Mouse (Mus musculus) lung, adult 2 months (tissue): ENCODE data around the gene Khdc3. TPM values are rescaled to one million over a fixed set of nuclear protein-coding genes. Genes with fewer than 3 reads are reported as not detected.
"Not testable (repeated sequence)": the region's sequence is repeated elsewhere in the genome, so short reads cannot be mapped to it uniquely, and the experiment has no call there.

Source experiments
- DNase-seq: peaks from one replicate; pipeline ENCODE4 v3.0.0; 2022
- H3K4me1 ChIP-seq: fragments of 200-500 bp; 2 replicates; pipeline ENCODE4 v1.6.1; 2011; ENCODE audit warnings: low read length; ENCODE audit not compliant: control insufficient read depth, insufficient read depth
- H3K4me3 ChIP-seq: fragments of 200-500 bp; replicated peaks from 2 replicates; pipeline ENCODE3; 2011; ENCODE audit warnings: low read depth, mild to moderate bottlenecking, control low read depth, low read length; ENCODE audit errors: extremely low read depth
- CTCF ChIP-seq: fragments of 200-500 bp; IDR thresholded peaks from 2 replicates; pipeline ENCODE4 v1.5.1; 2011; ENCODE audit warnings: mild to moderate bottlenecking, low read length, control low read depth; ENCODE audit not compliant: insufficient read depth
- POLR2A ChIP-seq: fragments of 200-500 bp; IDR thresholded peaks from 2 replicates; pipeline ENCODE4 v1.6.1; 2011; ENCODE audit warnings: low read depth, mild to moderate bottlenecking, control low read depth, low read length, borderline replicate concordance; ENCODE audit errors: extremely low read depth
- WGBS: fragments of 180-500 bp; shearing (Covaris S2); methylation state at CpG from one replicate; pipeline ENCODE4 v1.1.7; 2018; 5-methylcytosine and 5-hydroxymethylcytosine counted together
- polyA plus RNA-seq: library from polyadenylated mRNA; depleted of rRNA; stranded (reverse); fragments of >200 nt; gene quantifications from 2 replicates; pipeline ENCODE4 v1.2.3, GENCODE M21; 2012

Khdc3 gene
- polyA plus RNA-seq, 1 experiment, result 0.25 TPM

DNA sequence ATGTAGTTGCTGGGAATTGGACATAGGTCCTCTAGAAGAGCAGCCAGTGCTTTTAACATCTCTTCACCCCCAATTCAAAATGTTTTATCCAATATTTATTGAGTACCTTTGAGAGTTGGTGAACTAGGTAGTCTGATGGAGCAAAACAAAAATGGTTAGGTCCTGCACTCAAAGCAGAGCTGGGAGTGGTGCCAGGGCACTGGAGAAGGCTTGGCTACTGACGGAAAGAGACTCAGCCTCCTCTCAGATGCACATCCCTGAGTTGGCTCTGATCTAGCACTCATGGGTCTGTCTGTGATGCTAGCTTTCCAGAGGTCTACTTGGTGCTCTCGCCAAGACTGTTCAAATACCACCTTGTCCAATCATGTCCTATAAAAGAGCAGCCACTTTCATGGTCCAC, 3.7 kb upstream of the Khdc3 start:
- 68% methylated on average over 2 of the region's 2 CpGs for WGBS
- no peak for DNase-seq
- TF ChIP-seq CTCF, result no peak
- no peak overlapping the region for H3K4me3 ChIP-seq
- 0 out of 2 replicates have a peak, but pooled peaks cover 2% of the 10 kb centered on the region for H3K4me1 ChIP-seq

DNA sequence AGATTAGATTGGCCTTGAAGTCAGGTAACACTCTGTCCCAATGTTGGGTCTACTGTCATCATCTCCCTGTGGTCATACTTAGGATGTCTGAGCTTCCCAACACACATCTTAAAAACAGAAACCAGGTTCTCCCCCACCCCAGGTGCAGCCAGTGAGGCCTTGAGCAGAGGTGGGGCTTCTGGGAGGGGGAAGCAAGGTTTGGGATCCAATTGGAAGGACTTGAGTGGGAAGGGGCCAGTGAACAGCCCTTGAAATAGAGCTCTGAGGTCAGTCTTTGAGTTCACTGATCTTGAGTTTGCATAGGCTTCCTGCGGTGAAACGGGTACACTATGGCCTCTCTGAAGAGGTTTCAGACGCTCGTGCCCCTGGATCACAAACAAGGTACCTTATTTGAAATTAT, 545 bp downstream of the Khdc3 start, which contains the start of gene Gm20509:
Gene Gm20509 (plus strand): TSS at position 290 of the 400 bp plus-strand sequence.
- DNase-seq, result no peak
- no peaks in the 10 kb centered on the region for H3K4me1 ChIP-seq
- WGBS, result 85% methylated on average over 4 of the region's 4 CpGs
- no peak for TF ChIP-seq CTCF
- TF ChIP-seq POLR2A, result no peak
- H3K4me3 ChIP-seq, result no peak within 1 kb of the TSS

DNA sequence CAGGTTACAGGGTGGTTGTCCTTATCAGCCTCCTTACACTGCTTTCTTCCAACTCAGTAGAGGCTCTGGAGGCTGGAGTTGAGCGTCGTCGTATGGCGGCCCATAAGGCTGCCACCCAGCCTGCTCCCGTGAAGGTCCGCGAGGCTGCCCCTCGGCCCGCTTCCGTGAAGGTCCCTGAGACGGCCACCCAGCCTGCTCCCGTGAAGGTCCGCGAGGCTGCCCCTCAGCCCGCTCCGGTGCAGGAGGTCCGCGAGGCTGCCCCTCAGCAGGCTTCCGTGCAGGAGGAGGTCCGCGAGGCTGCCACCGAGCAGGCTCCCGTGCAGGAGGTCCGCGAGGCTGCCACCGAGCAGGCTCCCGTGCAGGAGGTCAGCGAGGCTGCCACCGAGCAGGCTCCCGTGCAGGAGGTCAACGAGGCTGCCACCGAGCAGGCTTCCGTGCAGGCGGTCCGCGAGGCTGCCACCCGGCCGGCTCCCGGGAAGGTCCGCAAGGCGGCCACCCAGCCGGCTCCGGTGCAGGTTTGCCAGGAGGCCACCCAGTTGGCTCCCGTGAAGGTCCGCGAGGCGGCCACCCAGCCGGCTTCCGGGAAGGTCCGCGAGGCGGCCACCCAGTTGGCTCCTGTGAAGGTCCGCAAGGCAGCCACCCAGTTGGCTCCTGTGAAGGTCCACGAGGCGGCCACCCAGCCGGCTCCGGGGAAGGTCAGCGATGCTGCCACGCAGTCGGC, 1.7 kb downstream of the Khdc3 start:
- 6% methylated on average over 60 of the region's 60 CpGs for WGBS
- TF ChIP-seq CTCF (no peak), POLR2A (no peak)
- Histone ChIP-seq H3K4me1 (no peaks in the 10 kb centered on the region), H3K4me3 (peak overlapping the region; percentile 35)
- peak; percentile 44 for DNase-seq

DNA sequence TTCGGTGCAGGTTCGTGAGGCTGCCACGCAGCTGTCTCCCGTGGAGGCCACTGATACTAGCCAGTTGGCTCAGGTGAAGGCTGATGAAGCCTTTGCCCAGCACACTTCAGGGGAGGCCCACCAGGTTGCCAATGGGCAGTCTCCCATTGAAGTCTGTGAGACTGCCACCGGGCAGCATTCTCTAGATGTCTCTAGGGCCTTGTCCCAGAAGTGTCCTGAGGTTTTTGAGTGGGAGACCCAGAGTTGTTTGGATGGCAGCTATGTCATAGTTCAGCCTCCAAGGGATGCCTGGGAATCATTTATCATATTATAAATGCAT, 2.2 kb downstream of the Khdc3 start:
- 35% methylated on average over 5 of the region's 5 CpGs for WGBS
- TF ChIP-seq POLR2A, result no peak
- TF ChIP-seq CTCF, result no peak
- peak overlapping the region; percentile 11 for H3K4me3 ChIP-seq
- H3K4me1 ChIP-seq, result no peaks in the 10 kb centered on the region
- no peak for DNase-seq

DNA sequence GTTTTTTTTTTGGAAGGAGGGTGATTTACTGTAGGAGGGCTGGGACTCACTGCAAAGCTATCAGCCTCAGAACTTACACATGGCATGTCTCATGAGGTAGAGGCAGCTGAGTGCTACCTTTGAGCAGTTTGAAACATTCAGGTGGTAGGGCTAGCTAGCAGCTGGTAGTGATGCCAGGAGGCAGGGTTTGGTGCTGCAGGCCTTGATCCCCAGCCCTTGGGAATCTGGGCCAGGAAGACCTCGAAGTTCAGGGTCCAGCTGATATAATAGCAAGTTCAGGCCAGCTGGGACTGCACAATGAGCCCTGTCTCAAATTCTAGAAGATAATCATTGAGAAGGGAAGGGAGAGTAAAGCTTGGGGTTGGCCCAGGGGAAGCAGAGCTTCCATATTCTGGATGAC, 3.5 kb downstream of the Khdc3 start:
- TF ChIP-seq POLR2A, result no peak
- TF ChIP-seq CTCF, result no peak

GRCm38 (mm10) chr9:73105771-73106170, 4.1 kb downstream of the Khdc3 start:
- no peak for DNase-seq
- no peaks in the 10 kb centered on the region for H3K4me1 ChIP-seq
- TF ChIP-seq CTCF, result no peak
- H3K4me3 ChIP-seq, result no peak overlapping the region

More for the DNA sequence above, 3.5 kb downstream of the Khdc3 start:
- H3K4me3 ChIP-seq, result no peak overlapping the region
- 48% methylated on average over 1 of the region's 1 CpGs for WGBS
- no peaks in the 10 kb centered on the region for H3K4me1 ChIP-seq
- DNase-seq, result no peak

DNA sequence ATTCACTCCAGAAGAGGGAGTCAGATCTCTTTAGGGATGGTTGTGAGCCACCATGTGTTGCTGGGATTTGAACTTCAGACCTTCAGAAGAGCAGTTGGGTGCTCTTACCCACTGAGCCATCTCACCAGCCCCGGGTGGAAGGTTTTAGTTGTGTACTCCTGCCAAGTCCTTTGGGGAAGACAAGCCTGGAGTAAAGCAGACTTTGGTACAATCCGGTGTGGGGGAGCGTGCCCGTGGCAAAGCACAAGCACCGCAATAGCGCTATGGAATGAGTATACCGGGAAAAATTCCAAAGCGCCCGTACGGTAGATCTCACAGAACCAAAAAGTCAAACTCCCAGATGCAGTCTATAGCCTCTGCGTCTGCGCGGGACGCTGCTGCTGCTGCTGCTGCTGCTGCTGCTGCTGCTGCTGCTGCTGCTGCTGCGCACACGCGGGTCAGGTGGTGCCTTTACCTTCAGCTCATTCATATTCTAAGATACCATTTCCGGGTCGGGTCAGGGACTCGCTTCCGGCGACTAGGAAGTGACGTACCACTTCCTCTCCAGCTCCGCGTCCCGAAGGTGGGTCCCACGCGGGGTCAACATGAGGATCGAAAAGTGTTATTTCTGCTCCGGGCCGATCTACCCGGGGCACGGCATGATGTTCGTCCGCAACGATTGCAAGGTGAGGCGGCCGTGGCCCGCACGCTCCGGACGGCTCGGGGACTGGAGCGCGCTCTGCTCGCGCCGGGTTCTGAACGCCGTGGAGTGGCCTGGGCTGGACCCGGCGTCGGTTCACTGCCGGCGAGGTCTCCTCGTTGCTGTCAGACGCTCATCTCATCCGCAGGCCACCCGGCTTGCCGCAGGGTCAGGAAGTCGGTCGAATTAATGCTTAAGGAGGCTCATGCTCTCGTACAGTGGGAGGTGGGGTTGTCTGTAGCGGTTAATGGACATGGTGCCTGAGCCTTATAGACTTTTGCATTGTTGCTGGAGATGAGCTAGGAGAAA, 11.6 kb downstream of the Khdc3 start, which contains the start of gene Rsl24d1:
Gene Rsl24d1 (plus strand): TSS at position 508 of the 988 bp plus-strand sequence.
- TF ChIP-seq CTCF, result no peak
- TF ChIP-seq POLR2A, result peak; percentile 52; the same call in 1 of the 2 replicates
- under 1% methylated on average over 64 of the region's 64 CpGs for WGBS
- Histone ChIP-seq H3K4me3 (peak within 1 kb of the TSS; percentile 90), H3K4me1 (no peaks in the 10 kb centered on the region; the same call in 1 of the 2 replicates)
- DNase-seq, result peak; percentile 84

DNA sequence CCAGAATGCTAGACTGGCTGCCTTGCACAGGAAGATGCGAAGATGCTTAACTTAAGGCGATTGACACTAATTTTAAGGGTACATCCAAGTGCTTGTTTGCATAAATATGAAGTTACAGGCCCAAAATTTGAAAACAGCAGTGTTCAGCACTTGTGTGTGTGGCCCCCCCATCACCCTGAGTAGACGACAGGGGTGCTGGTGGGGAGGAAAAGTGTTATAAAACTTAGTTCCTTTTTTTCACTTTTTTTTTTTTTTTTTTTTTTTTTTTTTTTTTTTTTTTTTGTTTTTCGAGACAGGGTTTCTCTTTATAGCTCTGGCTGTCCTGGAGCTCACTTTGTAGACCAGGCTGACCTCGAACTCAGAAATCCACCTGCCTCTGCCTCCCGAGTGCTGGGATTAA, 15.1 kb downstream of the Khdc3 start:
- not testable (repeated sequence) for H3K4me3 ChIP-seq, H3K4me1 ChIP-seq, DNase-seq
- WGBS, result 80% methylated on average over 5 of the region's 6 CpGs

- WGBS, result 71% methylated on average over 4 of the region's 4 CpGs
- H3K4me3 ChIP-seq, result no peak overlapping the region
Observed at GRCm38 (mm10) chr9:73118012-73118411, 16.4 kb downstream of the Khdc3 start.

DNA sequence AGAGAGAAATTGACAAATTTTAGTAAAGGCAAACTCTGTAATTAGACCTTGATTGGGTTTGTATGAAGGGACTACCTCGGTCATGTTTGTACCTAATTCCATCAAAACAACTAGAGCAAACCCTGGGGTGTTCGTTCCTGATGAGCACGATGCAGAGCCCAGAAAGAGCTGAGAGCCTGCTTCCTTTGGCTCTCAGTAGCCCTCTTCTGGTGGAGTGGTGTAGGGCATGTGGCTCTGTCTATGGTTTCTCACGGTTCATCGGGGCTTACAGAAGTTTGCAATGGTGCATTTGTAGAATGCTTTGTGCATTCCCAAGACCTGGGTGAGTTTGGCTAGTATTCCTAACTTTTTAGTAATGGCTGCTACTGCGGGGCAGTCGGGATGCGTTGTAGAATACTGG, 20.1 kb downstream of the Khdc3 start:
- WGBS, result 61% methylated on average over 8 of the region's 8 CpGs
- no peaks in the 10 kb centered on the region for H3K4me1 ChIP-seq
- no peak overlapping the region for H3K4me3 ChIP-seq
- DNase-seq, result peak; percentile 7
- no peak for TF ChIP-seq POLR2A
- TF ChIP-seq CTCF, result peak; percentile 62

More at GRCm38 (mm10) chr9:73118012-73118411, 16.4 kb downstream of the Khdc3 start:
- TF ChIP-seq POLR2A (no peak), CTCF (no peak)
- no peaks in the 10 kb centered on the region for H3K4me1 ChIP-seq
- DNase-seq, result no peak
